Mouse (Mus musculus) megakaryocyte-erythroid progenitor cell, adult 5-6 weeks (primary cell): ENCODE results near the gene Kdm5d. TPM values are rescaled to one million over a fixed set of nuclear protein-coding genes. Genes with fewer than 3 reads are reported as not detected.

Source experiments
- ATAC-seq: replicated peaks from 2 replicates; pipeline ENCODE4 v1.8.0; 2016; ENCODE audit warnings: mild to moderate bottlenecking, inconsistent platforms; ENCODE audit not compliant: severe bottlenecking, poor library complexity, low FRiP score, low TSS enrichment
- total RNA-seq, 2 experiments: library from RNA; stranded (forward) in 1 of 2; stranded (reverse) in 1 of 2; fragments of 200-1000, 215-1000 nt in 1 of 2; fragments of >200 nt in 1 of 2; fragmentation: Nextera tagmentation in 1 of 2; gene quantifications; 2 replicates each; pipeline ENCODE4 v1.2.3; 2014 to 2017

Gene Kdm5d
- 22.9 and 24.8 TPM in 2 replicates for total RNA-seq (2014; fragmentation: Nextera tagmentation)
- 17.0 and 31.8 TPM in 2 replicates for total RNA-seq (2017)

DNA sequence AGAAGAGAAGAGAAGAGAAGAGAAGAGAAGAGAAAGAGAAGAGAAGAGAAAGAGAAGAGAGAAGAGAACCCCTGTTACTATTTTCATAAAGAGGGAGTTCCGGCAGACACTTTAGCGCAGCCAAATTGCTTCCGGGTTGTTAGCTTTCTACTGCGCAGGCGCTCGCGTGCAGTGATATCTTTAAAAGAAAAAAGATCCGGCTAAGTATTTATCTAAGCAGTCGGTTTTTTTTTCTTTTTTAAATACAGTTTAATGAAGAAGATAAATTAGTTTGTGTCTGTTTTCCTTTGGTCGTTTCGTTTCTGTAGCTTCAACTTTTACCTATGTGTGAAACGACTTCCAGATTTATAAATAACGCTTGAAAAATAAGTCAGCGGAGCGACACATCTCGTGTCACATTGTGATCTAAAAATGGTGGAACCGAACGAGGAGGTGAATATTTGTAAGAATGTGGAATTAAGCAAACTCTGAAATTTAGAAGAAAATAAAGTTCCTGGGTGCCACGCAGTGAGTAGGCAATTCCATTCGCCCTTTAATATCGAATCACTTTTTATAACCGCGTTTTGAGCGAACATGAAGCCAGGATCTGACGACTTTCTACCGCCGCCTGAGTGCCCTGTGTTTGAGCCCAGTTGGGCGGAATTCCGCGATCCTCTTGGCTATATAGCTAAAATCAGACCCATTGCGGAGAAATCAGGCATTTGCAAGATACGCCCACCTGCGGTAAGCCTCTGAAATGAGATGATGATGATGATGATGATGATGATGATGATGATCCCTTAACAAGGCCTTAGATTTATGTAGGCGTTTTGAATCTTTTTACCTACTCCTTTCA lies at the start of gene Kdm5d:
TSS of gene Kdm5d (plus strand) at position 396 of the 835 bp plus-strand sequence.
- ATAC-seq, result peak; percentile 67; the same call in 1 of the 2 replicates

DNA sequence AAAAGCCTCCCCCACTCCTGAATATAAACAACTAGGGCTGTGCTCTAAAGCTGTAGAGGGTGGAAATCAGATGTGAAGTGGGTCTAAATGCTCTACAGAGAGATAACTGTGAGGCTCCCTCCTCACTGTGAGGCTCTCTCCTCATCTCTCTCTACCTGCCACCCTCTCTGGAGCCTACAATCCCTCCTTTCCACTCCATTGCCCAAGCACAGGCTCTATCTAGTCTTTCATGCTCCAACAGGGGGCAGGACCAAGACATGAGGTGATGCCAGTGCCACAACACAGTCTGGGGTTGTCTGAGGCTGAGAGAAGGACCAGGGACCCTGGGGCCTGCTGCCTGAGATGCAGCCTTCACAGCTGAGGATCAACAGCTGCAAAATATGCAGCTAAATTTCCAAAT lies 25.2 kb upstream of the Kdm5d start:
- ATAC-seq, result no peak

DNA sequence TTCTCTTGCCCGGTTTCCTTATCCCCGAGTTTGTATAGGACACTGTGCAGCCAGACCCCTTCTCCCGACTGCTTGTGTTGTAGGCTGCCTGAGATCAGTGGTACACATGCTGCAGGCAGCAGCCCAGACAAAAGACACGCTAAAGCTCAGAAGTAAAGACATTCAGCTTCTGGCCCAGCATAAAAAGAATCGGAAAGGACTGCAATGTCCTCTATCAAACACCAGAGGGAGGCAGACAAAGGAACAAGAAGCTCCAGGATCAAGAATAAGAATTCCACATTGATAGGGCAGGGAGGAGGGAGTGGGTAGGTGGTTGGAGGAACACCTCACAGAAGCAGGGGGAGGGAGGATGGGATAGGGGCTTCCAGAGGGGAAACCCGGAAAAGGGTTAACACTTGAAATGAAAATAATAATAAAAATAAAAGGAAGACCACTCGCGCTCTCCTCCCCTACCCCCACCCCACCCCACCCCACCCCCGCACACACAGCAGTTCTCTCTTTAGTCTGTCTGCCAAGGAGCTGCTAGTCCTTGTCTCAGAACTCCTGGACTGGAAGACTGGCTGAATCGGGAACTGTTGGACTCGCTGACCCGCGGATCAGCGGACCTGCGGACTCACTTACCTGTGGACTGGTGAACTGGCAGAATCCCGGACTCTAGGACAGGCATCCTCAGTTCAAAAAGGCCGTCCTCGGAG lies 24.6 kb upstream of the Kdm5d start:
- no peak for ATAC-seq

Other genes with a start within 250 kb of the Kdm5d start
- not detected in 2 replicates for gene Zfy1, start 100.4 kb upstream of the Kdm5d start, total RNA-seq (2014; fragmentation: Nextera tagmentation)
- not detected in 2 replicates for gene Zfy1, start 100.4 kb upstream of the Kdm5d start, total RNA-seq (2017)
- gene Uba1y, start 79.1 kb upstream of the Kdm5d start, total RNA-seq (2014; fragmentation: Nextera tagmentation), result not detected in 2 replicates
- gene Uba1y, start 79.1 kb upstream of the Kdm5d start, total RNA-seq (2017), result not detected in 2 replicates
- 77.6 and 141 TPM in 2 replicates for gene Eif2s3y, start 112.8 kb downstream of the Kdm5d start, total RNA-seq (2014; fragmentation: Nextera tagmentation)
- 135 and 196 TPM in 2 replicates for gene Eif2s3y, start 112.8 kb downstream of the Kdm5d start, total RNA-seq (2017)